ENCODE assay signal across 9 mouse cellular contexts in the genomic region with DNA sequence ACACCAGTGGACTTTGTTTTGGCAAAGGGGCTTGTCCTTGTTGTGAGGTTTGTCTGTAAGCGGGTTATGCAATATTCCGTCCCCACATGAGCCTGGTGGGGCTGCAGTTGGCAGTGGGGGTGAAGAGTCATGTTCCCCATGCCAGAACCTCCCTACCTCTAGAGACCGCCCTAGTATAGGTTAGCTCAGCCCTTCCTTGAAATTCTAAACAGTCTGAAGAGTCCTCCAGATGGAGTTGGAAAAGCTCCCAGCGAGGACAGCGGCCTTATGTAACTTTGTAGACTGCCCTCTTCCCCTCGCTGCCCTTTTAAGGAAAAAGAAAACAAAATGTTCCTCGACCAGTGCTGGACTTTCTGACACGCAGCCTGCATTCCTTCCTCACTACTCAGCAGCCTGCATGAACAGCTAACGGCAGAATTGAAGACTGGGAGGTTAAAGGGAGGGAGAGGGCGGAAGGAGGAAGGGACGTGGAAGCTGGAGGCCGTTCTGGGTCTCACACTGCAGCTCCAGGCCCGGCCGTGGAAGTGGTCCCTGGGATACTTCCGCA. TPM values are rescaled to one million over a fixed set of nuclear protein-coding genes. Genes with fewer than 3 reads are reported as not detected.
DNase-seq lines count a peak whose midpoint lies in the region; ATAC-seq lines count a peak whose summit lies in the region.
"Had no signal": no experiment of that assay in that cellular context is flagged by ENCODE, and none has a peak within 500 bp of the region (broad histone marks: within the 10 kb centered on the region; RNA-seq: fewer than 3 reads in every experiment).

No protein-coding gene starts in this region.

- no peaks in the 10 kb centered on the region for H3K27me3 ChIP-seq in forebrain, embryonic 11.5 days (ENCODE audit: control insufficient read depth, insufficient read depth, low read length)
- H3K27me3 ChIP-seq in forebrain, embryonic 12.5 days = no peaks in the 10 kb centered on the region
- H3K27me3 ChIP-seq in kidney, embryonic 15.5 days = no peaks in the 10 kb centered on the region
- H3K27me3 ChIP-seq in midbrain, embryonic 15.5 days (replicated peaks) = no peaks in the 10 kb centered on the region

- H3K27ac ChIP-seq in forebrain, embryonic 11.5 days (ENCODE audit: low read depth, low read length) = no peak overlapping the region
- no peak overlapping the region for H3K27ac ChIP-seq in forebrain, embryonic 12.5 days
- H3K27ac ChIP-seq in kidney, embryonic 15.5 days = peak overlapping the region; percentile 94
- H3K27ac ChIP-seq in midbrain, embryonic 15.5 days = peak overlapping the region; percentile 20; the same call in 1 of the 2 replicates

- ATAC-seq in forebrain, embryonic 11.5 days (replicated peaks; ENCODE audit: low FRiP score) = no peak
- ATAC-seq in forebrain, embryonic 12.5 days (ENCODE audit: low FRiP score) = no peak
- peak; percentile 85 for ATAC-seq in kidney, embryonic 15.5 days (replicated peaks; ENCODE audit: low FRiP score)
- ATAC-seq in midbrain, embryonic 15.5 days (replicated peaks) = no peak
- ATAC-seq in megakaryocyte progenitor cell, adult 5-6 weeks (replicated peaks; ENCODE audit: poor library complexity) = no peak

- H3K4me3 ChIP-seq in forebrain, embryonic 11.5 days (ENCODE audit: low read depth, low read length) = no peak overlapping the region
- no peak overlapping the region for H3K4me3 ChIP-seq in forebrain, embryonic 12.5 days (replicated peaks)
- H3K4me3 ChIP-seq in kidney, embryonic 15.5 days (replicated peaks) = no peak overlapping the region
- no peak overlapping the region for H3K4me3 ChIP-seq in midbrain, embryonic 15.5 days

- H3K4me2 ChIP-seq in forebrain, embryonic 11.5 days (ENCODE audit: low read depth, low read length, severe bottlenecking) = no peak overlapping the region
- no peak overlapping the region for H3K4me2 ChIP-seq in forebrain, embryonic 12.5 days
- H3K4me2 ChIP-seq in kidney, embryonic 15.5 days = peak overlapping the region; percentile 30
- no peak overlapping the region for H3K4me2 ChIP-seq in midbrain, embryonic 15.5 days

- H3K4me1 ChIP-seq in forebrain, embryonic 11.5 days (replicated peaks; ENCODE audit: control insufficient read depth, insufficient read depth, low read length) = 0 out of 2 replicates have a peak, but pooled peaks cover 2% of the 10 kb centered on the region
- H3K4me1 ChIP-seq in forebrain, embryonic 12.5 days = peaks cover 7% of the 10 kb centered on the region
- H3K4me1 ChIP-seq in kidney, embryonic 15.5 days = peaks cover 51% of the 10 kb centered on the region
- H3K4me1 ChIP-seq in midbrain, embryonic 15.5 days = peaks cover 16% of the 10 kb centered on the region

- no peak overlapping the region for H3K9ac ChIP-seq in forebrain, embryonic 11.5 days (ENCODE audit: low read length)
- H3K9ac ChIP-seq in forebrain, embryonic 12.5 days = no peak overlapping the region
- 0 out of 2 replicates have a peak overlapping the region, but pooled peaks have one; percentile 12 for H3K9ac ChIP-seq in kidney, embryonic 15.5 days
- no peak overlapping the region for H3K9ac ChIP-seq in midbrain, embryonic 15.5 days

- no peaks in the 10 kb centered on the region for H3K9me3 ChIP-seq in forebrain, embryonic 11.5 days (ENCODE audit: control insufficient read depth, low read length)
- H3K9me3 ChIP-seq in forebrain, embryonic 12.5 days = no peaks in the 10 kb centered on the region
- no peaks in the 10 kb centered on the region for H3K9me3 ChIP-seq in kidney, embryonic 15.5 days (replicated peaks)
- no peaks in the 10 kb centered on the region for H3K9me3 ChIP-seq in midbrain, embryonic 15.5 days

- WGBS in forebrain, embryonic 11.5 days = 68% methylated on average over 15 of the region's 15 CpGs
- WGBS in forebrain, embryonic 12.5 days = 69% methylated on average over 15 of the region's 15 CpGs
- 14% methylated on average over 15 of the region's 15 CpGs for WGBS in kidney, embryonic 15.5 days
- WGBS in midbrain, embryonic 15.5 days = 64% methylated on average over 15 of the region's 15 CpGs

- DNase-seq in forebrain, embryonic 11.5 days (ENCODE audit: low spot score) = peak; percentile 45
- peak; percentile 79 for DNase-seq in cerebellum, adult 9-10 months
- peak; percentile 92 for DNase-seq in heart, adult 8-10 months (ENCODE audit: low spot score)
- no peak for DNase-seq in frontal cortex, adult 2 months (ENCODE audit: extremely low spot score in 1 of 2, low spot score in 1 of 2)

- H3K36me3 ChIP-seq in forebrain, embryonic 11.5 days (ENCODE audit: control insufficient read depth, insufficient read depth, low read length) = no peaks in the 10 kb centered on the region
- no peaks in the 10 kb centered on the region for H3K36me3 ChIP-seq in forebrain, embryonic 12.5 days (replicated peaks)
- no peaks in the 10 kb centered on the region for H3K36me3 ChIP-seq in kidney, embryonic 15.5 days
- no peaks in the 10 kb centered on the region for H3K36me3 ChIP-seq in midbrain, embryonic 15.5 days (replicated peaks)

RNA-seq across cellular contexts. Expression of a gene that starts 12.6 kb away (rescaled TPM):
- polyA plus RNA-seq in forebrain, embryonic 11.5 days (2014; fragmentation: Nextera tagmentation; extraction: Ambion mirVana) = 11.6 and 12.4 TPM in 2 replicates
- 37.6 and 44.9 TPM in 2 replicates for polyA plus RNA-seq in forebrain, embryonic 12.5 days (2016; fragmentation: Nextera tagmentation; extraction: Ambion mirVana)
- 10 to 100 TPM; 47.4 to 58.6 (median 48.9) TPM for total RNA-seq in heart, adult 8-10 months (2022)
- 11.7 and 14.1 TPM in 2 replicates for polyA plus RNA-seq in kidney, embryonic 15.5 days (2015; fragmentation: Nextera tagmentation; extraction: Ambion mirVana)
- polyA plus RNA-seq in midbrain, embryonic 15.5 days (2015; fragmentation: Nextera tagmentation; extraction: Ambion mirVana) = 104 and 107 TPM in 2 replicates
- total RNA-seq in megakaryocyte progenitor cell, adult 5-6 weeks (2015) = 0.32 and 0.44 TPM in 2 replicates
- 0.61 and 0.71 TPM in 2 replicates for total RNA-seq in megakaryocyte progenitor cell, adult 5-6 weeks (2017)
- 60.0 and 64.5 TPM in 2 replicates for polyA plus RNA-seq in frontal cortex, adult 2 months (2012; rRNA removed)
- total RNA-seq: CH12.LX had no signal

RNA-seq across cellular contexts. Expression of a gene that starts 34.5 kb away (rescaled TPM):
- 0.28 and 0.31 TPM in 2 replicates for polyA plus RNA-seq in forebrain, embryonic 11.5 days (2014; fragmentation: Nextera tagmentation; extraction: Ambion mirVana)
- polyA plus RNA-seq in forebrain, embryonic 12.5 days (2016; fragmentation: Nextera tagmentation; extraction: Ambion mirVana) = 0.23 TPM in 1 of 2 replicates, not detected in the other
- total RNA-seq in heart, adult 8-10 months (2022) = not detected
- polyA plus RNA-seq in kidney, embryonic 15.5 days (2015; fragmentation: Nextera tagmentation; extraction: Ambion mirVana) = 0.27 and 0.44 TPM in 2 replicates
- 0.52 and 1.7 TPM in 2 replicates for polyA plus RNA-seq in midbrain, embryonic 15.5 days (2015; fragmentation: Nextera tagmentation; extraction: Ambion mirVana)
- total RNA-seq in megakaryocyte progenitor cell, adult 5-6 weeks (2015) = not detected in 2 replicates
- not detected in 2 replicates for total RNA-seq in megakaryocyte progenitor cell, adult 5-6 weeks (2017)
- 1.1 and 1.2 TPM in 2 replicates for polyA plus RNA-seq in frontal cortex, adult 2 months (2012; rRNA removed)
- total RNA-seq: CH12.LX had no signal

RNA-seq across cellular contexts. Expression of a gene that starts 47.3 kb away (rescaled TPM):
- 9.3 and 10.7 TPM in 2 replicates for polyA plus RNA-seq in forebrain, embryonic 11.5 days (2014; fragmentation: Nextera tagmentation; extraction: Ambion mirVana)
- 10.5 and 12.6 TPM in 2 replicates for polyA plus RNA-seq in forebrain, embryonic 12.5 days (2016; fragmentation: Nextera tagmentation; extraction: Ambion mirVana)
- 10 to 100 TPM; 31.3 to 38.2 (median 35.2) TPM for total RNA-seq in heart, adult 8-10 months (2022)
- 5.9 and 7.4 TPM in 2 replicates for polyA plus RNA-seq in kidney, embryonic 15.5 days (2015; fragmentation: Nextera tagmentation; extraction: Ambion mirVana)
- polyA plus RNA-seq in midbrain, embryonic 15.5 days (2015; fragmentation: Nextera tagmentation; extraction: Ambion mirVana) = 16.7 and 17.1 TPM in 2 replicates
- 5.2 and 6.3 TPM in 2 replicates for total RNA-seq in megakaryocyte progenitor cell, adult 5-6 weeks (2015)
- total RNA-seq in megakaryocyte progenitor cell, adult 5-6 weeks (2017) = 5.7 and 5.9 TPM in 2 replicates
- polyA plus RNA-seq in frontal cortex, adult 2 months (2012; rRNA removed) = 70.5 and 78.2 TPM in 2 replicates

Comparison
In these comparisons a context has a peak if more than half of its experiments do, and no peak if none do; other contexts are left out.
1. DNase-seq: peak in forebrain, embryonic 11.5 days (single experiment), cerebellum, adult 9-10 months (single experiment) and heart, adult 8-10 months (single experiment); none in frontal cortex, adult 2 months (0 of 2).
2. H3K27ac ChIP-seq: peak in kidney, embryonic 15.5 days (single experiment) and midbrain, embryonic 15.5 days (single experiment); none in forebrain, embryonic 11.5 days (single experiment) and forebrain, embryonic 12.5 days (single experiment).